8 mouse cellular contexts compared by ENCODE assay signal in the genomic region with DNA sequence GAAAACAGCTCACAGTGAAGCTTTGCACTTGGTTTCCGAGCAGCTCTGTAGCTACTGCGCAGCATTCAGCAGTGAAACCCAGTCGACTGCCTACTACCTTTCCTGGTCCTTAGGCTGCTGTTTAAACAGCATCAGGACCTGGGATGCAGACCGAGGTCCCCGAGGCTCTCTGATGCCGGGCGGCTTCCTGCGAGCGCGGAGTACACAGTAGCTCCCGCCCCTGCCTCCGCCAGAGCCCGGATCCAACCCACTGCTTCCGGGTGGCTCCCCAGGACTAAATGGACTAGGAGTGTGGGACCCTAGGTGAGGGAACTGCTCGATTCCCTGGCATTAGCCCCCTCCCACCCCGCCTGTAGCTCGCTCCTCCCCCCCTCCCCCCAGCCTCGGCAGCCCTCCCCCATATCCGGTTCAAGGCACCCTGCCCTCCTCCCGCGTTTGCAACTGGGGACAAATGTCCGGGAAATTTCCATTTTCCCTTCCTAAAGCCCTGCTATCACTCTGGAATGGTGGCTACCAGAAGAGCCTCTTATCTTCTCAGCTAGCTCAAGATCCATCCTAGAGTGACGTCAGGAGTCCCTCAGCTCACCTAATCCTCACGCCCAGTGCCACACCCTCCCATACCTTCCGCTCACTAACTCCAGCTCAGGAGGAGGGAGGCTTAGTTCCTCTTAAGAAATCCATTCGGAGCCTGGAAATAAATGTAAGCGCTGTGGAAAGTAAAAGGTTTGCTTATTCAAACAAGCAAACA. TPM values are rescaled to one million over a fixed set of nuclear protein-coding genes. Genes with fewer than 3 reads are reported as not detected.
DNase-seq lines count a peak whose midpoint lies in the region; ATAC-seq and TF ChIP-seq lines count a peak whose summit lies in the region.

No protein-coding gene starts in this region.

- 0 out of 2 replicates have a peak, but pooled peaks cover 10% of the 10 kb centered on the region for H3K27me3 ChIP-seq in embryonic facial prominence, embryonic 13.5 days
- H3K27me3 ChIP-seq in heart, embryonic 12.5 days (replicated peaks), result 0 out of 2 replicates have a peak, but pooled peaks cover 5% of the 10 kb centered on the region
- H3K27me3 ChIP-seq in neural tube, embryonic 15.5 days (replicated peaks), result no peaks in the 10 kb centered on the region; the same call in 1 of the 2 replicates

- peak; percentile 61 for ATAC-seq in activated CD4-positive, CD25-positive, alpha-beta regulatory T cell, adult 4 months
- ATAC-seq in embryonic facial prominence, embryonic 13.5 days (ENCODE audit: insufficient number of reproducible peaks, insufficient read depth, low FRiP score, low TSS enrichment, low read depth), result peak; percentile 59
- ATAC-seq in heart, embryonic 12.5 days (ENCODE audit: insufficient number of reproducible peaks, low FRiP score), result peak; percentile 73
- ATAC-seq in neural tube, embryonic 15.5 days (ENCODE audit: low FRiP score), result peak; percentile 85

- H3K36me3 ChIP-seq in embryonic facial prominence, embryonic 13.5 days, result no peaks in the 10 kb centered on the region
- no peaks in the 10 kb centered on the region for H3K36me3 ChIP-seq in heart, embryonic 12.5 days
- H3K36me3 ChIP-seq in neural tube, embryonic 15.5 days, result no peaks in the 10 kb centered on the region

- DNase-seq in B cell, adult 2 months, result peak; percentile 68 to 72
- peak; percentile 74 for DNase-seq in kidney, postnatal 14 days
- DNase-seq in lung, adult 2 months, result peak; percentile 73
- peak; percentile 53 for DNase-seq in testis, postnatal 14 days (ENCODE audit: low spot score)

- peak overlapping the region; percentile 75 for H3K4me3 ChIP-seq in embryonic facial prominence, embryonic 13.5 days
- peak overlapping the region; percentile 78 for H3K4me3 ChIP-seq in heart, embryonic 12.5 days
- H3K4me3 ChIP-seq in lung, adult 2 months (replicated peaks; ENCODE audit: extremely low read depth, low read depth, low read length), result peak overlapping the region; percentile 87
- H3K4me3 ChIP-seq in neural tube, embryonic 15.5 days (replicated peaks), result peak overlapping the region; percentile 79

- no peaks in the 10 kb centered on the region for H3K9me3 ChIP-seq in embryonic facial prominence, embryonic 13.5 days
- H3K9me3 ChIP-seq in heart, embryonic 12.5 days (replicated peaks), result no peaks in the 10 kb centered on the region
- H3K9me3 ChIP-seq in neural tube, embryonic 15.5 days (replicated peaks), result no peaks in the 10 kb centered on the region

- no peak for TF ChIP-seq CTCF in lung, adult 2 months (IDR thresholded peaks at IDR 0.05; ENCODE audit: insufficient read depth, low read length)

- TF ChIP-seq POLR2A in lung, adult 2 months (IDR thresholded peaks at IDR 0.05; ENCODE audit: borderline replicate concordance, extremely low read depth, low read depth, low read length), result peak; percentile 41; the same call in 1 of the 2 replicates

- H3K4me2 ChIP-seq in embryonic facial prominence, embryonic 13.5 days, result peak overlapping the region; percentile 81
- H3K4me2 ChIP-seq in heart, embryonic 12.5 days, result peak overlapping the region; percentile 91
- H3K4me2 ChIP-seq in neural tube, embryonic 15.5 days, result peak overlapping the region; percentile 84

- under 1% methylated on average over 27 of the region's 27 CpGs for WGBS in embryonic facial prominence, embryonic 13.5 days
- under 1% methylated on average over 24 of the region's 27 CpGs for WGBS in heart, embryonic 12.5 days
- WGBS in lung, adult 2 months, result under 1% methylated on average over 27 of the region's 27 CpGs
- 1% methylated on average over 27 of the region's 27 CpGs for WGBS in neural tube, embryonic 15.5 days

- peaks cover 9% of the 10 kb centered on the region for H3K4me1 ChIP-seq in embryonic facial prominence, embryonic 13.5 days
- H3K4me1 ChIP-seq in heart, embryonic 12.5 days (replicated peaks), result 0 out of 2 replicates have a peak, but pooled peaks cover 6% of the 10 kb centered on the region
- H3K4me1 ChIP-seq in lung, adult 2 months (ENCODE audit: control insufficient read depth, insufficient read depth, low read length), result no peaks in the 10 kb centered on the region
- peaks cover 11% of the 10 kb centered on the region for H3K4me1 ChIP-seq in neural tube, embryonic 15.5 days

- peak overlapping the region; percentile 80 for H3K9ac ChIP-seq in embryonic facial prominence, embryonic 13.5 days
- H3K9ac ChIP-seq in heart, embryonic 12.5 days, result peak overlapping the region; percentile 77
- H3K9ac ChIP-seq in neural tube, embryonic 15.5 days (replicated peaks), result peak overlapping the region; percentile 66

- peak overlapping the region; percentile 95 for H3K27ac ChIP-seq in embryonic facial prominence, embryonic 13.5 days
- H3K27ac ChIP-seq in heart, embryonic 12.5 days (ENCODE audit: poor library complexity, severe bottlenecking), result peak overlapping the region; percentile 83
- peak overlapping the region; percentile 95 for H3K27ac ChIP-seq in neural tube, embryonic 15.5 days (replicated peaks)

RNA-seq across cellular contexts. Expression of gene Haao, which starts 14.5 kb away (rescaled TPM):
- 1 to 10 TPM; 1.3 to 3.2 TPM for polyA plus RNA-seq in activated CD4-positive, CD25-positive, alpha-beta regulatory T cell, adult 4 months (2017; shearing (Covaris generic))
- 1.5 and 1.7 TPM in 2 replicates for polyA plus RNA-seq in embryonic facial prominence, embryonic 13.5 days (2015; fragmentation: Nextera tagmentation; extraction: Ambion mirVana)
- 0.23 TPM in 1 of 2 replicates, not detected in the other for polyA plus RNA-seq in heart, embryonic 12.5 days (2016; fragmentation: Nextera tagmentation; extraction: Ambion mirVana)
- polyA plus RNA-seq in lung, adult 2 months (2012; rRNA removed), result 8.2 and 9.6 TPM in 2 replicates
- polyA plus RNA-seq in neural tube, embryonic 15.5 days (2015; fragmentation: Nextera tagmentation; extraction: Ambion mirVana), result 0.22 and 3.6 TPM in 2 replicates

Comparison
In these comparisons a context has a peak if more than half of its experiments do, and no peak if none do; other contexts are left out.
1. Peak in every context shown above with its lines: DNase-seq, ATAC-seq, H3K4me3 ChIP-seq and H3K27ac ChIP-seq.